Mouse (Mus musculus): Measurements from ENCODE around the gene Cx3cr1.
A peak's percentile ranks its signal among the peaks of the same experiment; 100 is the strongest.

Cx3cr1 gene

GRCm38 (mm10) chr9:120082691-120083090 lies 13.0 kb upstream of the Cx3cr1 start:
- no peak for DNase-seq (ENCODE audit: low spot score)

GRCm38 (mm10) chr9:120081967-120082366 lies 12.3 kb upstream of the Cx3cr1 start:
- DNase-seq (ENCODE audit: low spot score), result no peak

- no peak for DNase-seq (ENCODE audit: low spot score)
Observed at GRCm38 (mm10) chr9:120081247-120081646, 11.6 kb upstream of the Cx3cr1 start.

- DNase-seq (ENCODE audit: low spot score), result no peak
Observed at GRCm38 (mm10) chr9:120080546-120081108, 10.9 kb upstream of the Cx3cr1 start.

- no peak for DNase-seq (ENCODE audit: low spot score)
Observed at GRCm38 (mm10) chr9:120079901-120080300, 10.2 kb upstream of the Cx3cr1 start.

GRCm38 (mm10) chr9:120078241-120078640 lies 8.6 kb upstream of the Cx3cr1 start:
- no peak for DNase-seq (ENCODE audit: low spot score)

GRCm38 (mm10) chr9:120074516-120074915 lies 4.8 kb upstream of the Cx3cr1 start:
- no peak for DNase-seq (ENCODE audit: low spot score)

GRCm38 (mm10) chr9:120073169-120073568 lies 3.5 kb upstream of the Cx3cr1 start:
- DNase-seq (ENCODE audit: low spot score), result peak; percentile 45

GRCm38 (mm10) chr9:120071251-120071650 lies 1.6 kb upstream of the Cx3cr1 start:
- no peak for DNase-seq (ENCODE audit: low spot score)

GRCm38 (mm10) chr9:120068047-120068446 lies 1.6 kb downstream of the Cx3cr1 start:
- DNase-seq (ENCODE audit: low spot score), result no peak

- DNase-seq (ENCODE audit: low spot score), result no peak
Observed at GRCm38 (mm10) chr9:120067609-120068008, 2.1 kb downstream of the Cx3cr1 start.

GRCm38 (mm10) chr9:120064317-120064716 lies 5.4 kb downstream of the Cx3cr1 start:
- no peak for DNase-seq (ENCODE audit: low spot score)

GRCm38 (mm10) chr9:120058730-120059129 lies 10.9 kb downstream of the Cx3cr1 start:
- no peak for DNase-seq (ENCODE audit: low spot score)

- DNase-seq (ENCODE audit: low spot score), result no peak
Observed at GRCm38 (mm10) chr9:120056201-120056600, 13.5 kb downstream of the Cx3cr1 start.

- peak; percentile 12 for DNase-seq (ENCODE audit: low spot score)
Observed at GRCm38 (mm10) chr9:120054545-120055277, 15.0 kb downstream of the Cx3cr1 start.

- DNase-seq (ENCODE audit: low spot score), result no peak
Observed at GRCm38 (mm10) chr9:120049407-120049806, 20.3 kb downstream of the Cx3cr1 start.

GRCm38 (mm10) chr9:120048495-120048894 lies 21.2 kb downstream of the Cx3cr1 start:
- DNase-seq (ENCODE audit: low spot score), result no peak

- DNase-seq (ENCODE audit: low spot score), result no peak
Observed at GRCm38 (mm10) chr9:120043115-120043514, 26.6 kb downstream of the Cx3cr1 start.

- DNase-seq (ENCODE audit: low spot score), result no peak
Observed at GRCm38 (mm10) chr9:120037414-120037813, 32.3 kb downstream of the Cx3cr1 start.

- DNase-seq (ENCODE audit: low spot score), result no peak
Observed at GRCm38 (mm10) chr9:120034375-120034774, 35.3 kb downstream of the Cx3cr1 start.

GRCm38 (mm10) chr9:120032710-120033109 lies 37.0 kb downstream of the Cx3cr1 start:
- no peak for DNase-seq (ENCODE audit: low spot score)

GRCm38 (mm10) chr9:120030421-120030820 lies 39.3 kb downstream of the Cx3cr1 start:
- DNase-seq (ENCODE audit: low spot score), result no peak

GRCm38 (mm10) chr9:120029880-120030279 lies 39.8 kb downstream of the Cx3cr1 start:
- no peak for DNase-seq (ENCODE audit: low spot score)

All from spleen, adult 12 weeks (tissue).